Mouse (Mus musculus) brain, adult 2 months (tissue): ENCODE results near the gene Kcng4.

Source experiments
- DNase-seq: peaks from one replicate; pipeline ENCODE4 v3.0.0; 2011; ENCODE audit warnings: low read depth, low spot score

Gene Kcng4

GRCm38 (mm10) chr8:119635378-119635777 lies at the start of gene Kcng4:
Gene Kcng4 (minus strand): TSS chr8:119635680.
- DNase-seq = no peak

DNA sequence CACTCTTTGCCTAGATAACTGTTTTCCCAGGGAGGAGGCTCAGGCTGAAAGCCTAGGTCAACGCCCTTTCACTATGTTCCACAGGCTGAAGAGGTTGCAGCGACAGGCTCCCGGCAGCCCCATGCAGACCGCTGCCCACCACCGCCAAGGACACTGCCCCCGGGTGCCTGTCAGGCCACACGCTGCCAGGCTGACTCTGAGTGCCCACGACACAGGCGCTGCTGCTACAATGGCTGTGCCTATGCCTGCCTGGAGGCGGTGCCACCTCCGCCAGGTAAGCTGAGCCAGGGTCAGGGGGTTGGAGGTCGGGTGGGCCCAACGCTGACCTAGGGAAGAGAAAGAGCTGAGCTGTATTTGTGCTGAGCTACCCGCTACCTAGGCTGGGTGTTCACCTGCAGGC lies 43.7 kb upstream of the Kcng4 start:
- DNase-seq = no peak

DNA sequence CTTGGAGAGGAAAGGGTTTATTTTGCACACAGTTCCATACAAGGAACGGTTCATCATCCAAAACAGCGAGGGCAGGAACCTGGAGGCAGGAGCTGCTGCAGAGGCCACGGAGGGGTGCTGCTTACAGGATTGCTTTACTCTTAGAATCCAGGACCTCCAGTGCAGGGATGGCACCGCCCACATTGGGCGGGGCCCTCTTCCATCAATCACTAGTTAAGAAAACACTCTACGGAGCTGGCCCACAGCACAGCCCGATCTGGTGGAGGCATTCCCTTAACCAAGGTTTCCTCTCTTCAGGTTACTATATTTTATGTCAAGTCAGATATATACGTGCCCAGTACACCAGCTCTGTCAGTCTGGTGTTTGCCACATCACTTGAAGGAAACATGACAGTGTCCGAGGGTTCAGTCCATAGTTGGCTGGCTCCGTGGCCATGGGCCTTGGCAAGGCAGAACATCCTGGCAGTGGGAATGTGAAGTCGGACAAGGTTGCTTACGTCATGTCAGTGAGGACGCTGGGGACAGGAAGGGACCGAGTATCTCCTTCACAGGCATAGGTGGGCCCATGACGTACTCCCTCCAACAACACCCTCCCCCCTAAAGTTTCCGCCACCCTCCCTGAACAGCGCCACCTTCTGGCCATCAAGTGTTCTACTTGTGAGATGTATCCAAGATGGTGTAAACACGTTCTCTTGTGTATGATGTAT lies 42.8 kb upstream of the Kcng4 start:
- DNase-seq = peak; percentile 53

DNA sequence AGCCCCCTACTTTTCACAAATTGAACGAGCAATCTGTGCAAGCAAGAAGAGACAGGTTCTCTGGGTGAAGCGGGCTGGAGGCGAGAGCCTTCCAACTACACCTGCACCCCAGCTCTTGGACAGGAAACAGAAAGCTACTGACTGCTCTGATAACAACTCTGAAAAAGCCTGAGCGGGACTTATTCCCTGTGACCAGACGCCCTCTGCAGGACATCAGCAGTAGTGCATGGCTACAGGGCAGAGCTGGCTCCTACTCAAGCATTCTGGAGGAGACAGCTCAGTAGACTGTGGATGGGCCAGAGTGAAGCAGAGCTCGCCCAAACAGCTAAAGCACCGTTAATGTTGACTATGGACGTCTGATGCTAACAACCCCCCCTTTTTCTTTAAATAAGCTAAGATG lies 40.9 kb upstream of the Kcng4 start:
- DNase-seq = peak; percentile 92

GRCm38 (mm10) chr8:119675457-119675856 lies 40.0 kb upstream of the Kcng4 start:
- no peak for DNase-seq

- DNase-seq = no peak
Observed at GRCm38 (mm10) chr8:119673976-119674555, 38.6 kb upstream of the Kcng4 start.

GRCm38 (mm10) chr8:119670419-119671091 lies 35.1 kb upstream of the Kcng4 start:
- DNase-seq = no peak

DNA sequence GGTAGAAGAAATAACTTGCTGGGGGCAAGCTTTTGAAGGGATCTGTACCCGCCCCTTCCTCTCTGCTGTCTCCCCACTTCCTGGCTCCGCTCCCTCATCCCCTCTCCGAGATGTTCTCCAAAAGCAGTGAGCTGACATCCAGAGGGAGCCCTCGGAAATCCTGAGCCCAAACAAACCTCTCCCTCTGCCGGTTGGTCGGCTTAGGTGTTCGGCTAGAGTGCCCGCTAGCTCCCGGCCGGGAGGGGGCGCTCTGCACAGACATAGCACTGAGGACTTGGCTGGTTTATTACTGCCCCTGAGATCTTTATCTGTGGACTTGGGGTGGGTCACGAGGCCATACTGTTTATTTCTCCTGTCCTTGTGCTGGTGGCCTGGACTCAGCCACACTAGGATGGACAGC lies 33.8 kb upstream of the Kcng4 start:
- DNase-seq = no peak

DNA sequence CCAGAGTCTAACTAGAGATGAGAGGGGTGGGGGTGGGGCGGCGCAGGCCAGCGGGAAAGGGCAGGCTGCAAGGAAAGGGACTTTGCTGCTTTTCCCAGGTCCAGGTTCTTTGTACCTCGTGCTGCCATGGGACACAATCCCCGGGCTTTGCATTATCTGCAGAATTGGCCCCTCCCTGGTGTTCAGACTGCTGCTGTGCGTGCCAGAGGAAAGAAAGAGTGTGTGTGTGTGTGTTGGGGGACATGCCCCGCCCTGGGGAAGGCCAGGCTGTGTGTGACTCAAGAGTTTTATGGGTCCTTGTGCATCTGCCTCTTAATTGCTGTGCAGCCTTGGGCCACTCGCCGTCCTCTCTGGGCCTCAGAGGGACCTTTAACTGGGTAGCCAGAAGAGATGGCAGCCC lies 33.0 kb upstream of the Kcng4 start:
- DNase-seq = no peak

DNA sequence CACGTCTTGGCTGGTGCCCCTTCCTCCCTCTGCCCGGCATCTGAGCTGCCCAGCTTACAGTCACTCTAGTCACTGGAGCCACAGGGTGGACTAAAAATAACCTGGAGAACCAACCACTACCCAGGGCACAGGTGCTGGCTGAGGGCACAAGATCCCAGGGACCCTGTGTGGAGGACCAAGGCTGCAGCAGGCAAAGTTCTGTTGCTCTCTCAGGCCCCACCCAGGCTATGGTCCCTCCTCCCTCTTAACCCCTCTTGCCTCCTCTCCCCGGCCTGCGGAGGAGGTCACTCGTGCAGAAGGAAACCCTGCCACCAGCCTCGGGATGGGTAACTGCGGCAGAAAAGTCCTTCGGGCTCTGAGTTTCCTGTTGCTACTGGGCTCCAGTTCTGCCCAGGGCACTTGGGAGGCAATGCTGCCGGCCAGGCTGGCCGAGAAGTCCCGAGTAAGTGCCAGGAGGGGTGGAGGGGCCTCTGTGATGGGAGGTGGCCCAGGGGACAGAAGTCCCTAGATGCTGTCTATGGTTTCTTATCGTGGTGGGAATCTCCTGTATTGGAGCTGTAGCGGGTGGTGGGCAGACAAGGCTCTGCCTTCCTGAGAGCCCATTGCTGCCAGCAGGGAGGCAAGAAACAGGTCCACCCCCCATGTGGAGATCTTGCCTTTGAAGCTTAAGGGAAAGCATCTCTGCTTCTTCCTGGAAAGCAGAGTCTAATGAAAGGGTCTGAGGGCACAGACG lies 30.9 kb upstream of the Kcng4 start, which contains the start of gene Wfdc1:
TSS of gene Wfdc1 (plus strand) at position 147 of the 733 bp plus-strand sequence.
- no peak for DNase-seq

GRCm38 (mm10) chr8:119665270-119665669 lies 29.8 kb upstream of the Kcng4 start:
- no peak for DNase-seq

GRCm38 (mm10) chr8:119663440-119663839 lies 28.0 kb upstream of the Kcng4 start:
- no peak for DNase-seq

- no peak for DNase-seq
Observed at GRCm38 (mm10) chr8:119661892-119662291, 26.4 kb upstream of the Kcng4 start.

DNA sequence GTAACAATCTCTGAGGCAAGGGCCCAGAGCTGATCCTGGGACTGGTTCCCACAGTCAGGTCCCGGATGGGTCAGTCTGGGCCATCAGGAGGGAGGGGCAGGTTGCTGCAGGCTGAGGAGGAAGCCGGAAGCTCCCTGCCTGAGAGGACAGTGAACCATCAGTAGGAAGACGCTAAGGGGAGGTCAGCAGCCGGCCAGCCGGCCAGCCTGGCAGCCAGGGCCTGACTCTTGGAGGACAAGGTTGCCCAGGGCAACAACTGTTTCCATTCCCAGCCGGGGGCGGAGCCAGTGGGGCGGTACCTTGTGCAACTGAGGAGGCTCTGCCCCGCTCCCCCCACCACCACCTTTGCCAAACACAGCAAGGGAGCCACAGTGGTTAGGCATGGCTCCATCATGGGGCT lies 25.6 kb upstream of the Kcng4 start:
- peak; percentile 23 for DNase-seq

- peak; percentile 29 for DNase-seq
Observed at GRCm38 (mm10) chr8:119656709-119657464, 21.4 kb upstream of the Kcng4 start.

GRCm38 (mm10) chr8:119651324-119651723 lies 15.8 kb upstream of the Kcng4 start:
- DNase-seq = no peak

GRCm38 (mm10) chr8:119646846-119647245 lies 11.4 kb upstream of the Kcng4 start:
- DNase-seq = no peak

DNA sequence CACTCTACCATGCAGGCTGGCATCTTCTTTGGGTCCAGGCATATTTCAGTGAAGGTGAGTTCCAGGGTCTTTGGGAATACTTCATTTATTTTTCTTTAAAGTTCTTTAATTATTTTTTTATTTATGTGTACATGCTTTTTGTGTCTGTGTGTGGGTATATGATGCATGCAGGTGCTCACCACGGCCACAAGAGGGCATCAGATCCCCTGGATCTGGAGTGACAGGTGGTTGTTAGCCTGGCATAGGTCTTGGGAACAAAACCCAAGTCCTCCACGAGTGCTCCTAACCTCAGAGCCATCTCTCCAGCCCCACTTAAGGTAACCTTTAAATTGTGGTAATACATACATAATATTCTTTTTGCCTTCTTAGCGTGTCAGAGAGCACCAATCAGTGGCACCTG lies 10.7 kb upstream of the Kcng4 start:
- DNase-seq = no peak

GRCm38 (mm10) chr8:119644981-119645597 lies 9.6 kb upstream of the Kcng4 start:
- DNase-seq = peak; percentile 63

- DNase-seq = no peak
Observed at GRCm38 (mm10) chr8:119644429-119644960, 9.0 kb upstream of the Kcng4 start.

DNA sequence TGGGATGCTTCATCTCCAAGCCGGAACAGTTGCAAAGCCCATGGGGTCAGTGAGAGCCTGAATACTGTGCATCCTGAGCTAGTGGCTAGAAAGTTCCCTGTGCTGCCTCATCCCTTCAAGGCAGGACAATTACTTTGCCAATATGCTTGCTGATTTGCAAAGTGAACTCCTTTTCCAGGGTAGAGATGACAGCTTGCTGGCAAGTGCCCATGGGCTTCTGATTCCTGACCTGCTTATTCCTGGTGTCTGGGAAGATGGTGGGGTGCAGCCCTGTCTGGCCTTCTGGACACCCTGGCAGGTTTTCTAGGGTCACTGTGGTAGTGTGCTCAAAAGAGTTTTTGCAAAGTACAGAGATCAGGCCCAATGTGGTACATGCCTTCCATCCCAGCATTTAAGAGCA lies 7.5 kb upstream of the Kcng4 start:
- DNase-seq = peak; percentile 54
